Comparison of ENCODE assay signal across 19 mouse cellular contexts in the genomic region with DNA sequence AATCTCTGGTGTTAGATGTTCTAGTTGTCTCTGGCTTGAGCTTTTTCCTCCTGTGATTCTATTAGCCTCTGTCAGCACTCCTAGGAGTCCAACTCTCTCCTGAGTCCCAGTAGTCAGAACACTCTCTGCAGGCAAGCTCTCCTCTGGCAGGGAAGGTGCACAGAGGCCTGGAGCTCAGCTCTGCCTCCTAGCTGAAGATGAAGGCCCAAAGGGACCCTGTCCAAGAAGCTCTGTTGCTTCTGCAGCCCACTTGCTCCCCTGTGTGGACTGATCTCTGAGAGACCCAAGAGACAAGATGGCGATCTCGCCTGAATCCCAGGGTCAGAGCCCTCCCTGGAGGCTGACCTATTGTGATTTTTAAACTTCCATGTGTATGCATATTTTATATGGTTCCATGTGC. TPM values are rescaled to one million over a fixed set of nuclear protein-coding genes. Genes with fewer than 3 reads are reported as not detected.
DNase-seq lines count a peak whose midpoint lies in the region; ATAC-seq and TF ChIP-seq lines count a peak whose summit lies in the region.
"Had no signal": no experiment of that assay in that cellular context is flagged by ENCODE, and none has a peak within 500 bp of the region (broad histone marks: within the 10 kb centered on the region; RNA-seq: fewer than 3 reads in every experiment).

No protein-coding gene starts in this region.

- no peak for TF ChIP-seq EP300 in stomach, postnatal 0 days (optimal IDR thresholded peaks at IDR 0.05)

- peak; percentile 82 for DNase-seq in heart, adult 11 months
- DNase-seq in thymus, postnatal 14 days: peak; percentile 10
- DNase-seq in thymus, postnatal 10 days (ENCODE audit: low spot score in 2 of 2): no peak
- DNase-seq in stomach, postnatal 0 days (ENCODE audit: low spot score): no peak
- DNase-seq: adrenal gland, postnatal 14 days; cerebellum, adult 11-12 months; cerebellum, adult 9-10 months; cerebellum, postnatal 25 days; gastrocnemius, postnatal 10 days; heart, postnatal 14 days had no signal

- no peak overlapping the region for H3K27ac ChIP-seq in heart, embryonic 11.5 days (ENCODE audit: low read depth, low read length)
- no peak overlapping the region for H3K27ac ChIP-seq in intestine, postnatal 0 days (ENCODE audit: low read depth, low read length)
- no peak overlapping the region for H3K27ac ChIP-seq in intestine, embryonic 16.5 days (ENCODE audit: low read length)
- H3K27ac ChIP-seq in stomach, postnatal 0 days (replicated peaks): no peak overlapping the region
- H3K27ac ChIP-seq: embryonic facial prominence, embryonic 12.5 days; forebrain, embryonic 15.5 days; heart, embryonic 13.5 days; hindbrain, embryonic 13.5 days had no signal

- H3K36me3 ChIP-seq in heart, embryonic 11.5 days (ENCODE audit: control insufficient read depth, insufficient read depth, low read length): no peaks in the 10 kb centered on the region
- no peaks in the 10 kb centered on the region for H3K36me3 ChIP-seq in intestine, postnatal 0 days (ENCODE audit: control insufficient read depth, insufficient read depth)
- H3K36me3 ChIP-seq in intestine, embryonic 16.5 days (ENCODE audit: control insufficient read depth, insufficient read depth, low read length): no peaks in the 10 kb centered on the region
- H3K36me3 ChIP-seq in stomach, postnatal 0 days (ENCODE audit: control insufficient read depth, insufficient read depth, low read length): no peaks in the 10 kb centered on the region
- H3K36me3 ChIP-seq: embryonic facial prominence, embryonic 12.5 days; forebrain, embryonic 15.5 days; heart, embryonic 13.5 days; hindbrain, embryonic 13.5 days had no signal

- H3K4me3 ChIP-seq in heart, embryonic 11.5 days (ENCODE audit: low read depth, low read length): no peak overlapping the region
- no peak overlapping the region for H3K4me3 ChIP-seq in intestine, postnatal 0 days (ENCODE audit: low read depth, low read length)
- no peak overlapping the region for H3K4me3 ChIP-seq in intestine, embryonic 16.5 days (ENCODE audit: low read length)
- no peak overlapping the region for H3K4me3 ChIP-seq in stomach, postnatal 0 days (ENCODE audit: low read depth, low read length)
- H3K4me3 ChIP-seq: embryonic facial prominence, embryonic 12.5 days; forebrain, embryonic 15.5 days; heart, embryonic 13.5 days; hindbrain, embryonic 13.5 days had no signal

- no peaks in the 10 kb centered on the region for H3K27me3 ChIP-seq in heart, embryonic 11.5 days (ENCODE audit: control insufficient read depth, insufficient read depth, low read length)
- H3K27me3 ChIP-seq in intestine, postnatal 0 days (replicated peaks; ENCODE audit: control insufficient read depth, insufficient read depth, low read length): no peaks in the 10 kb centered on the region
- H3K27me3 ChIP-seq in intestine, embryonic 16.5 days (replicated peaks; ENCODE audit: control insufficient read depth, insufficient read depth, low read length): no peaks in the 10 kb centered on the region
- no peaks in the 10 kb centered on the region for H3K27me3 ChIP-seq in stomach, postnatal 0 days (ENCODE audit: control insufficient read depth, insufficient read depth, low read length)
- H3K27me3 ChIP-seq: embryonic facial prominence, embryonic 12.5 days; forebrain, embryonic 15.5 days; heart, embryonic 13.5 days; hindbrain, embryonic 13.5 days; Patski had no signal

- H3K9ac ChIP-seq in heart, embryonic 11.5 days (ENCODE audit: low read depth, low read length): no peak overlapping the region
- no peak overlapping the region for H3K9ac ChIP-seq in intestine, postnatal 0 days (ENCODE audit: low read depth, low read length)
- no peak overlapping the region for H3K9ac ChIP-seq in intestine, embryonic 16.5 days (ENCODE audit: low read depth, low read length)
- no peak overlapping the region for H3K9ac ChIP-seq in stomach, postnatal 0 days (ENCODE audit: low read length)
- H3K9ac ChIP-seq: embryonic facial prominence, embryonic 12.5 days; forebrain, embryonic 15.5 days; heart, embryonic 13.5 days; hindbrain, embryonic 13.5 days had no signal

- 84% methylated on average over 2 of the region's 2 CpGs for WGBS in heart, embryonic 11.5 days (ENCODE audit: insufficient replicate concordance)
- WGBS in intestine, postnatal 0 days: 95% methylated on average over 2 of the region's 2 CpGs
- 92% methylated on average over 2 of the region's 2 CpGs for WGBS in intestine, embryonic 16.5 days
- WGBS in stomach, postnatal 0 days: 80% methylated on average over 2 of the region's 2 CpGs

- TF ChIP-seq CTCF in intestine, postnatal 0 days (IDR thresholded peaks at IDR 0.05; ENCODE audit: low read depth): peak; percentile 39; the same call in 1 of the 2 replicates
- TF ChIP-seq CTCF in stomach, postnatal 0 days (IDR thresholded peaks at IDR 0.05; ENCODE audit: low read depth): peak; percentile 35; the same call in 1 of the 2 replicates

- ATAC-seq in heart, embryonic 11.5 days (replicated peaks; ENCODE audit: insufficient number of reproducible peaks, low FRiP score, low TSS enrichment): no peak
- ATAC-seq in intestine, postnatal 0 days: no peak
- no peak for ATAC-seq in intestine, embryonic 16.5 days
- no peak for ATAC-seq in stomach, postnatal 0 days (ENCODE audit: low FRiP score, low TSS enrichment)
- ATAC-seq: activated CD4-positive, CD25-positive, alpha-beta regulatory T cell, adult 4 months; forebrain, embryonic 15.5 days; Patski had no signal

- H3K9me3 ChIP-seq in heart, embryonic 11.5 days (replicated peaks; ENCODE audit: control insufficient read depth, low read length): no peaks in the 10 kb centered on the region
- no peaks in the 10 kb centered on the region for H3K9me3 ChIP-seq in intestine, postnatal 0 days (ENCODE audit: control insufficient read depth)
- no peaks in the 10 kb centered on the region for H3K9me3 ChIP-seq in intestine, embryonic 16.5 days (ENCODE audit: control insufficient read depth, low read length)
- H3K9me3 ChIP-seq in stomach, postnatal 0 days (ENCODE audit: control insufficient read depth, low read length): no peaks in the 10 kb centered on the region
- H3K9me3 ChIP-seq: embryonic facial prominence, embryonic 12.5 days; forebrain, embryonic 15.5 days; heart, embryonic 13.5 days; hindbrain, embryonic 13.5 days had no signal

- H3K4me2 ChIP-seq in heart, embryonic 11.5 days: no peak overlapping the region
- no peak overlapping the region for H3K4me2 ChIP-seq in intestine, postnatal 0 days (replicated peaks; ENCODE audit: low read depth)
- H3K4me2 ChIP-seq in intestine, embryonic 16.5 days (ENCODE audit: low read depth, low read length): no peak overlapping the region
- no peak overlapping the region for H3K4me2 ChIP-seq in stomach, postnatal 0 days (replicated peaks; ENCODE audit: low read depth)
- H3K4me2 ChIP-seq: embryonic facial prominence, embryonic 12.5 days; forebrain, embryonic 15.5 days; heart, embryonic 13.5 days; hindbrain, embryonic 13.5 days had no signal

- H3K4me1 ChIP-seq in heart, embryonic 11.5 days (ENCODE audit: control insufficient read depth, insufficient read depth, low read length): no peaks in the 10 kb centered on the region
- H3K4me1 ChIP-seq in intestine, postnatal 0 days (replicated peaks; ENCODE audit: control insufficient read depth, insufficient read depth, low read length): no peaks in the 10 kb centered on the region
- no peaks in the 10 kb centered on the region for H3K4me1 ChIP-seq in intestine, embryonic 16.5 days (ENCODE audit: control insufficient read depth, insufficient read depth, low read length)
- no peaks in the 10 kb centered on the region for H3K4me1 ChIP-seq in stomach, postnatal 0 days (replicated peaks; ENCODE audit: control insufficient read depth, insufficient read depth)
- H3K4me1 ChIP-seq: embryonic facial prominence, embryonic 12.5 days; forebrain, embryonic 15.5 days; heart, embryonic 13.5 days; hindbrain, embryonic 13.5 days had no signal

RNA-seq across cellular contexts. Expression of gene Camk1d, which starts 44.3 kb away (rescaled TPM):
- polyA plus RNA-seq in heart, embryonic 11.5 days (2014; fragmentation: Nextera tagmentation; extraction: Ambion mirVana): 1.4 and 2.9 TPM in 2 replicates
- 11.3 and 14.0 TPM in 2 replicates for polyA plus RNA-seq in intestine, postnatal 0 days (2015; fragmentation: Nextera tagmentation; extraction: Ambion mirVana)
- 23.1 and 27.0 TPM in 2 replicates for polyA plus RNA-seq in intestine, embryonic 16.5 days (2015; fragmentation: Nextera tagmentation; extraction: Ambion mirVana)
- polyA plus RNA-seq in stomach, postnatal 0 days (2015; fragmentation: Nextera tagmentation; extraction: Ambion mirVana): 6.7 and 8.4 TPM in 2 replicates

Comparison
In these comparisons a context has a peak if more than half of its experiments do, and no peak if none do; other contexts are left out.
1. DNase-seq: peak in heart, adult 11 months (single experiment) and thymus, postnatal 14 days (single experiment); none in thymus, postnatal 10 days (0 of 2) and stomach, postnatal 0 days (single experiment).